Mouse (Mus musculus): ENCODE data around the gene Stra6. TPM values are rescaled to one million over a fixed set of nuclear protein-coding genes. Genes with fewer than 3 reads are reported as not detected.

Stra6 gene
- polyA plus RNA-seq, 1 experiment from 2014 or later: not detected

DNA sequence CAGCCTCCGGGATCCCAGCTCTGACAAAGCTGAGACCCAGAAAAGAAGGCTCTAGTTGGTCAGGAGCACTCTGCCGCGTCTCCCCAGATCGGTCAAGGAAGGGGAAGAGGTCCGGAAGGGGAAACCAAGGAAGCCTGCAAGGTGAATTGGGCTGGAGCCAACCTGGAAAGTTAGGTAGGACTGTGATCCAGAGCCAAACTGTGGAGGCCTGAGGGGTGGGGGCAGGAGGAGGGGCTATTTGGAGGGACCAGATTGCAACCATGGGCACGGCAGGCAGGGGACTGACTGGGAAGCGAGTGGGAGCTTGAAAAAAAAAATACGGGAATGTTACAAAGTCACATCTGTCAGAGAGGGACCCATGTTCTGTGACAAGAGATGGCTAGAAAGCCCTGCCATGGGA, 65.9 kb downstream of the Stra6 start:
- Histone ChIP-seq H3K36me3 (ENCODE audit: control insufficient read depth, insufficient read depth) (no peaks in the 10 kb centered on the region), H3K27me3 (ENCODE audit: control insufficient read depth, insufficient read depth, low read depth, low read length) (peaks cover 36% of the 10 kb centered on the region), H3K4me2 (ENCODE audit: low read depth, low read length) (no peak overlapping the region), H3K9ac (ENCODE audit: low read depth, low read length) (no peak overlapping the region), H3K4me3 (ENCODE audit: low read depth, low read length) (no peak overlapping the region), H3K27ac (ENCODE audit: low read length) (no peak overlapping the region), H3K4me1 (ENCODE audit: control insufficient read depth, low read depth, low read length) (no peaks in the 10 kb centered on the region), H3K9me3 (replicated peaks; ENCODE audit: control insufficient read depth, low read length) (no peaks in the 10 kb centered on the region)
- no peak for ATAC-seq (ENCODE audit: low read depth)
- WGBS (ENCODE audit: insufficient replicate concordance): 25% methylated on average over 8 of the region's 8 CpGs

DNA sequence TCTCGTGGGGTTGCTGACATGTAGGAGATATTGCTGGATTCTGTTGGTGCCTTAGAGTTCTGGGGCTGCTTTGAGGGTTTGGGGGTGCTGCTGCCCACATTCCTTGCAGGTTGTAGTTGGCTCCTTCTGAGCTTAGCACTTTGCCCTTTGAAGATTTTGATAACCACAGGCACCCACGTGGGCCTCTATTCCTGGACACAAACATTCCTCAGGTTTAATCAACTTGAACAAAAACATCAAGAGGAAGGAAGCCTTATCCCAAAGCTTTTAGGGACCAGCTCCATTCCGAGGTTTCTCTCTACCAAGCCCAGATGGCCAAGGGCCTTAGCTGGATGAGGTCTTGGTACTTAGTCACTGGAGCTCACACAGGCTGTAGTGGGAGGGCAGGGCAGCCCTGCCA, 67.3 kb downstream of the Stra6 start:
- peaks cover 36% of the 10 kb centered on the region for H3K27me3 ChIP-seq (ENCODE audit: control insufficient read depth, insufficient read depth, low read depth, low read length)
- no peak for ATAC-seq (ENCODE audit: low read depth)
- no peaks in the 10 kb centered on the region for H3K4me1 ChIP-seq (ENCODE audit: control insufficient read depth, low read depth, low read length)
- no peak overlapping the region for H3K27ac ChIP-seq (ENCODE audit: low read length)
- H3K9me3 ChIP-seq (replicated peaks; ENCODE audit: control insufficient read depth, low read length): no peaks in the 10 kb centered on the region
- no peak overlapping the region for H3K4me3 ChIP-seq (ENCODE audit: low read depth, low read length)
- H3K9ac ChIP-seq (ENCODE audit: low read depth, low read length): no peak overlapping the region
- H3K4me2 ChIP-seq (ENCODE audit: low read depth, low read length): no peak overlapping the region
- H3K36me3 ChIP-seq (ENCODE audit: control insufficient read depth, insufficient read depth): no peaks in the 10 kb centered on the region
- 31% methylated on average over 3 of the region's 3 CpGs for WGBS (ENCODE audit: insufficient replicate concordance)

DNA sequence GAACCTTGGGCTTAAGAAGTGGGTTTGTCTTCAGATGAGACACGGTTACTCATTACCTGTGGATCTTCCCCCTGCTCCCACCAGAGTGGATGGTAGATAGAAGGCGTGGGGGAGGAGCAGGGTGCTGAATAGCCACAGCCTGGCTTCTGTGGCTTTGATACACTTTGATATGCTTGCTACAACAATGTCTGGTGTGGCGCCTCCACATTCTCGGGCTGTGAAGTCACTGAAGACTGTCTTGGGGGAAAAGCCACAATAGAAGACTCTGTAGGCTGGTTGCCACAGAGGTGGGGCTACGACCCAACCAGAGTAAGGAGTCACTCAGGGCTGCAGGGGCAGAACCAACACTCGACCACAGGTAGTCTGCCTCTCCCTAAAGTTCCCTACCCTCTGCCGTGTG, 68.1 kb downstream of the Stra6 start:
- Histone ChIP-seq H3K9me3 (replicated peaks; ENCODE audit: control insufficient read depth, low read length) (no peaks in the 10 kb centered on the region), H3K36me3 (ENCODE audit: control insufficient read depth, insufficient read depth) (no peaks in the 10 kb centered on the region), H3K4me1 (ENCODE audit: control insufficient read depth, low read depth, low read length) (no peaks in the 10 kb centered on the region), H3K4me3 (ENCODE audit: low read depth, low read length) (no peak overlapping the region), H3K27ac (ENCODE audit: low read length) (no peak overlapping the region), H3K9ac (ENCODE audit: low read depth, low read length) (no peak overlapping the region), H3K27me3 (ENCODE audit: control insufficient read depth, insufficient read depth, low read depth, low read length) (peaks cover 36% of the 10 kb centered on the region), H3K4me2 (ENCODE audit: low read depth, low read length) (no peak overlapping the region)
- ATAC-seq (ENCODE audit: low read depth): no peak
- 33% methylated on average over 7 of the region's 7 CpGs for WGBS (ENCODE audit: insufficient replicate concordance)

DNA sequence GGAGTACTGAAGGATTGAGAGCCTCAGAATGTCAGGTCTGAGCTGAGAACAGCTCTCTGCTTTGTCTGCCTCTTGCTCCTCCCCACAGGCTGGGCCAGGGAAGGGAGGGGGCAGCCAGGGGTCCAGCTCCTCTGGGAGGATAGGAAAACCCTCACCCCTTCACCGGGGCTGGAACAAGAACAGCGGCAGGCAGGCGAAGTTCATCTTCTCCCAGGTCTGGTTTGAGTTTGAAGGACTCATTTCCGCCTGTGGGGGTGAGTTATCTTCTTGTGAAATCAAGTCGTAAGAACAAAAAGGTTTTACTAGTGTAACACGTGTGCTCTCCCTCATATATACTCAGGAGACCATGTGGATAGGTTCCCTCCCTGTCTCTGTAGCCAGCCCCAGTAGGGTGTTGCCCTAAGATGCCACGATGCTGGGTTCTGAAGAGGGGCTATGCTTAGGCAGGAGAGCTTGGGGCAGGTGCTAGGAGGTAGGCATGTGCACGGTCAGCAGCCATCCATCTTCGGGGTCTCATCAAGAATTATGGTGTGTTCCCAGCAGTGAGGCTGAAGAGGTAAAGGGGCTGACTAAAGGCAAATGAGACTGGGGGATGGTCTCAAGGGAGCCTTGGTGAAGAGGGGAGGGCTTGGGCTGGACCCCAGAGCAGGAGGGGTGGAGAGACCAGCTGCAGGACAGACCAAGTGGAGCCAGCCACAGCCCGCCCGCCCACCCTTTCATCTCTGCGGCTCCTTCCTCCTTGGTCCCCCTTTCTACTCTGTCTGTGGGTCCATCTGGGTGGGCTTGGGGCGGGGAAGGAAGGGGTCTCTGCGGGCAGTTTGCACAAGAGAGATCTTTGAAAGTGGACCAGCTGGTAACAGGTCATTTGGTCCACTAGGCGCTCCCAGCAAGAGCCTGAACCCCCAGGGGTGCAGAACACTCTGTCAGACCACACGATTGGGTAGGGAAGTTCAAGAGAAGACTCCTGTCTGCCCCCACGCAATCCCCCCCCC, 70.6 kb downstream of the Stra6 start:
- Histone ChIP-seq H3K4me2 (ENCODE audit: low read depth, low read length) (no peak overlapping the region), H3K27ac (ENCODE audit: low read length) (no peak overlapping the region), H3K36me3 (ENCODE audit: control insufficient read depth, insufficient read depth) (no peaks in the 10 kb centered on the region), H3K9me3 (replicated peaks; ENCODE audit: control insufficient read depth, low read length) (no peaks in the 10 kb centered on the region), H3K27me3 (ENCODE audit: control insufficient read depth, insufficient read depth, low read depth, low read length) (peaks cover 27% of the 10 kb centered on the region), H3K4me1 (ENCODE audit: control insufficient read depth, low read depth, low read length) (no peaks in the 10 kb centered on the region), H3K9ac (ENCODE audit: low read depth, low read length) (no peak overlapping the region), H3K4me3 (ENCODE audit: low read depth, low read length) (no peak overlapping the region)
- ATAC-seq (ENCODE audit: low read depth): no peak
- 13% methylated on average over 17 of the region's 17 CpGs for WGBS (ENCODE audit: insufficient replicate concordance)

- H3K27ac ChIP-seq (ENCODE audit: low read length): no peak overlapping the region
- no peaks in the 10 kb centered on the region for H3K36me3 ChIP-seq (ENCODE audit: control insufficient read depth, insufficient read depth)
- WGBS (ENCODE audit: insufficient replicate concordance): 12% methylated on average over 7 of the region's 7 CpGs
- no peak overlapping the region for H3K4me3 ChIP-seq (ENCODE audit: low read depth, low read length)
- H3K27me3 ChIP-seq (ENCODE audit: control insufficient read depth, insufficient read depth, low read depth, low read length): peaks cover 22% of the 10 kb centered on the region
- no peak overlapping the region for H3K4me2 ChIP-seq (ENCODE audit: low read depth, low read length)
- H3K9ac ChIP-seq (ENCODE audit: low read depth, low read length): no peak overlapping the region
- H3K4me1 ChIP-seq (ENCODE audit: control insufficient read depth, low read depth, low read length): no peaks in the 10 kb centered on the region
- H3K9me3 ChIP-seq (replicated peaks; ENCODE audit: control insufficient read depth, low read length): no peaks in the 10 kb centered on the region
- no peak for ATAC-seq (ENCODE audit: low read depth)
These were observed 71.3 kb downstream of the Stra6 start for GRCm38 (mm10) chr9:58134906-58135305.

GRCm38 (mm10) chr9:58135921-58136321, 72.3 kb downstream of the Stra6 start:
- Histone ChIP-seq H3K27ac (ENCODE audit: low read length) (no peak overlapping the region), H3K9me3 (replicated peaks; ENCODE audit: control insufficient read depth, low read length) (no peaks in the 10 kb centered on the region), H3K9ac (ENCODE audit: low read depth, low read length) (no peak overlapping the region), H3K4me3 (ENCODE audit: low read depth, low read length) (no peak overlapping the region), H3K36me3 (ENCODE audit: control insufficient read depth, insufficient read depth) (no peaks in the 10 kb centered on the region), H3K4me1 (ENCODE audit: control insufficient read depth, low read depth, low read length) (no peaks in the 10 kb centered on the region), H3K4me2 (ENCODE audit: low read depth, low read length) (no peak overlapping the region), H3K27me3 (ENCODE audit: control insufficient read depth, insufficient read depth, low read depth, low read length) (peaks cover 15% of the 10 kb centered on the region)
- WGBS (ENCODE audit: insufficient replicate concordance): 14% methylated on average over 2 of the region's 2 CpGs
- ATAC-seq (ENCODE audit: low read depth): no peak

DNA sequence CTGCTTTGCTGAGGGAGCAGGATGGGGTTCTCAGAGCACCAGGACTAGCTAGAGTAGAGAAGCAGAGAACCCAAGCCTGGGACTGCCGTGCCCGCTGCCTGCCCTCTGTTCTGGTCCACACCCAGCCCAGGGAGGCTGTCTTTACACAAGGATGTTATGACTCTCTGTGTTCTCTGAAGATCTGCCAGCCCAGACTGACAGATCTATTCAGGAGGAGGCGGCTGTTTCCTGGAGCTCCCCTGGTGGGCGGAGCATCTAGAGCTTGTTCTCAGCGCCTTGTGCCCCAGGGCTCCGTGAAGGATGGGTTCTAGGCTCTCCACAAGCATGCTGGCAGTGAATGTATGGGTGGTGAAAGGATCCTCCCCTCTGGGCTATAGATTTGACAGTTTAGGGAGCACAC, 76.4 kb downstream of the Stra6 start:
- WGBS (ENCODE audit: insufficient replicate concordance): 16% methylated on average over 6 of the region's 6 CpGs
- no peaks in the 10 kb centered on the region; the same call in 1 of the 2 replicates for H3K27me3 ChIP-seq (ENCODE audit: control insufficient read depth, insufficient read depth, low read depth, low read length)

GRCm38 (mm10) chr9:58143419-58143818, 79.8 kb downstream of the Stra6 start:
- Histone ChIP-seq H3K4me3 (ENCODE audit: low read depth, low read length) (no peak overlapping the region), H3K27me3 (ENCODE audit: control insufficient read depth, insufficient read depth, low read depth, low read length) (no peaks in the 10 kb centered on the region), H3K36me3 (ENCODE audit: control insufficient read depth, insufficient read depth) (no peaks in the 10 kb centered on the region), H3K9me3 (replicated peaks; ENCODE audit: control insufficient read depth, low read length) (no peaks in the 10 kb centered on the region), H3K27ac (ENCODE audit: low read length) (no peak overlapping the region), H3K4me1 (ENCODE audit: control insufficient read depth, low read depth, low read length) (no peaks in the 10 kb centered on the region), H3K4me2 (ENCODE audit: low read depth, low read length) (no peak overlapping the region), H3K9ac (ENCODE audit: low read depth, low read length) (no peak overlapping the region)
- WGBS (ENCODE audit: insufficient replicate concordance): 29% methylated on average over 7 of the region's 7 CpGs
- ATAC-seq (ENCODE audit: low read depth): no peak

More for the DNA sequence above, 76.4 kb downstream of the Stra6 start:
- Histone ChIP-seq H3K27ac (ENCODE audit: low read length) (no peak overlapping the region), H3K4me2 (ENCODE audit: low read depth, low read length) (no peak overlapping the region), H3K4me1 (ENCODE audit: control insufficient read depth, low read depth, low read length) (no peaks in the 10 kb centered on the region), H3K9ac (ENCODE audit: low read depth, low read length) (no peak overlapping the region), H3K9me3 (replicated peaks; ENCODE audit: control insufficient read depth, low read length) (no peaks in the 10 kb centered on the region), H3K36me3 (ENCODE audit: control insufficient read depth, insufficient read depth) (no peaks in the 10 kb centered on the region), H3K4me3 (ENCODE audit: low read depth, low read length) (no peak overlapping the region)
- no peak for ATAC-seq (ENCODE audit: low read depth)

GRCm38 (mm10) chr9:58144664-58145063, 81.1 kb downstream of the Stra6 start:
- no peaks in the 10 kb centered on the region for H3K9me3 ChIP-seq (replicated peaks; ENCODE audit: control insufficient read depth, low read length)
- H3K4me1 ChIP-seq (ENCODE audit: control insufficient read depth, low read depth, low read length): no peaks in the 10 kb centered on the region
- H3K36me3 ChIP-seq (ENCODE audit: control insufficient read depth, insufficient read depth): no peaks in the 10 kb centered on the region
- H3K9ac ChIP-seq (ENCODE audit: low read depth, low read length): no peak overlapping the region
- 44% methylated on average over 1 of the region's 1 CpGs for WGBS (ENCODE audit: insufficient replicate concordance)
- no peak overlapping the region for H3K4me3 ChIP-seq (ENCODE audit: low read depth, low read length)
- ATAC-seq (ENCODE audit: low read depth): no peak
- H3K27ac ChIP-seq (ENCODE audit: low read length): no peak overlapping the region
- H3K4me2 ChIP-seq (ENCODE audit: low read depth, low read length): no peak overlapping the region
- no peaks in the 10 kb centered on the region for H3K27me3 ChIP-seq (ENCODE audit: control insufficient read depth, insufficient read depth, low read depth, low read length)
